Mouse (Mus musculus) neural tube, embryonic 12.5 days (tissue): ENCODE data around the gene Ing2. TPM values are rescaled to one million over a fixed set of nuclear protein-coding genes. Genes with fewer than 3 reads are reported as not detected.
A peak's percentile ranks its signal among the peaks of the same experiment; 100 is the strongest.

Experiments
- ATAC-seq: fragments of 200-750 bp; cut with Nextera tagmentation; 2 replicates; pipeline ENCODE4 v1.8.0; 2017; ENCODE audit warnings: low read depth, mild to moderate bottlenecking, moderate TSS enrichment, moderate library complexity; ENCODE audit not compliant: low FRiP score
- H3K27ac ChIP-seq: fragments of 300-500 bp; sonication (generic); 2 replicates; pipeline ENCODE4 v1.5.1; 2016
- H3K27me3 ChIP-seq: fragments of 300-500 bp; sonication (generic); replicated peaks from 2 replicates; pipeline ENCODE4 v1.6.1; 2016; ENCODE audit warnings: mild to moderate bottlenecking
- H3K36me3 ChIP-seq: fragments of 300-500 bp; sonication (generic); 2 replicates; pipeline ENCODE4 v1.6.1; 2016; ENCODE audit warnings: mild to moderate bottlenecking
- H3K4me1 ChIP-seq: fragments of 300-500 bp; sonication (generic); 2 replicates; pipeline ENCODE4 v1.6.1; 2016
- H3K4me2 ChIP-seq: fragments of 300-500 bp; sonication (generic); replicated peaks from 2 replicates; pipeline ENCODE4 v1.6.1; 2016; ENCODE audit warnings: mild to moderate bottlenecking
- H3K4me3 ChIP-seq: fragments of 300-500 bp; sonication (generic); 2 replicates; pipeline ENCODE4 v1.5.1; 2016
- H3K9ac ChIP-seq: fragments of 300-500 bp; sonication (generic); 2 replicates; pipeline ENCODE4 v1.6.1; 2016; ENCODE audit warnings: mild to moderate bottlenecking
- H3K9me3 ChIP-seq: fragments of 300-500 bp; sonication (generic); 2 replicates; pipeline ENCODE4 v1.6.1; 2016; ENCODE audit warnings: mild to moderate bottlenecking
- WGBS: fragments of 180-500 bp; shearing (Covaris S2); methylation state at CpG from one replicate; pipeline ENCODE4 v1.1.7; 2016; 5-methylcytosine and 5-hydroxymethylcytosine counted together
- polyA plus RNA-seq: library from polyadenylated mRNA; unstranded; fragments of >200 nt; fragmentation: Nextera tagmentation; extraction: Ambion mirVana; gene quantifications from 2 replicates; pipeline ENCODE4 v1.2.1, GENCODE M21; 2016

Ing2 gene
- polyA plus RNA-seq, 1 experiment from 2014 or later: 15.5 TPM

DNA sequence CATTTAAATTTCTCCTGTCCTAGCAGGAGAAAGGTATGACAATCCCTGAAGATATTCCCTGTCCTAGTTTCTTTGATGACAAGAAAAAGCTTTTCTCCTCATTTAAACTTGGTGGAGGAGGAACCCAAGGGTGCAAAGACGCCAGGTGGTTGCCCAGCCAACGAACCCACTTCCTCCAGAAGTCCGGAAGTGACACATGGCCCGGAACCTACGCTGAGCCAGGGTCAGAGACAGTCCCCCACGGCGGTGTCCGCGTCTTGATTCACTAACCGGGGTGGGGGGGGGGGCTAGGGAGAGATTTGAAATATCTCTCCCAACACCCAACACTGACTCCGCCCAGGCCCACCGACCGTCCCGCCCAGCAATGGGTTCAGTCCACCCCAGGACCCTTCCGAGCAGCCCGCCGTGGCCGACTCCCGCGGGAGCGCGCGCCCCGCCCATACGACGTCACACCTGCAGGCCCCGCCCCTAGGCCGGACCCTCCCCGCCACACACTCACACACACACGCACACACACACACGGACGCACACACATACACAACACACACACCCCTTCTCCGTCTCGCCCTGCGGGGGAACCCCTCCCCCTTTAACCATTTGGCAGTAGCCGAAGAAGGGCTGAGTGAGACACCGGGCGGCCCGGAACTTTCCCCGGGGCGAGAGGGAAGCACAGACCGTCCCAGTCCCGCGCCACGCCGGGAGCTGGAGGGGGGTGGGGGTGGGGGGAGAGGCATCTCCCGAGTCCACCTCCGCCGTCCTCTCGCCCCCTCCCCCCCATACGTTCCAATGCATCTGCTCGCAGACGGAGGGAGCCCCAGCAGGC is 1.8 kb downstream of the Ing2 start:
- Histone ChIP-seq H3K9ac (peak overlapping the region; percentile 85), H3K9me3 (no peaks in the 10 kb centered on the region), H3K27me3 (no peaks in the 10 kb centered on the region), H3K27ac (peak overlapping the region; percentile 85), H3K36me3 (peaks cover 5% of the 10 kb centered on the region; the same call in 1 of the 2 replicates), H3K4me2 (peak overlapping the region; percentile 76), H3K4me3 (peak overlapping the region; percentile 88), H3K4me1 (peaks cover 5% of the 10 kb centered on the region; the same call in 1 of the 2 replicates)
- ATAC-seq: peak; percentile 69
- WGBS: 0% methylated on average over 50 of the region's 53 CpGs

DNA sequence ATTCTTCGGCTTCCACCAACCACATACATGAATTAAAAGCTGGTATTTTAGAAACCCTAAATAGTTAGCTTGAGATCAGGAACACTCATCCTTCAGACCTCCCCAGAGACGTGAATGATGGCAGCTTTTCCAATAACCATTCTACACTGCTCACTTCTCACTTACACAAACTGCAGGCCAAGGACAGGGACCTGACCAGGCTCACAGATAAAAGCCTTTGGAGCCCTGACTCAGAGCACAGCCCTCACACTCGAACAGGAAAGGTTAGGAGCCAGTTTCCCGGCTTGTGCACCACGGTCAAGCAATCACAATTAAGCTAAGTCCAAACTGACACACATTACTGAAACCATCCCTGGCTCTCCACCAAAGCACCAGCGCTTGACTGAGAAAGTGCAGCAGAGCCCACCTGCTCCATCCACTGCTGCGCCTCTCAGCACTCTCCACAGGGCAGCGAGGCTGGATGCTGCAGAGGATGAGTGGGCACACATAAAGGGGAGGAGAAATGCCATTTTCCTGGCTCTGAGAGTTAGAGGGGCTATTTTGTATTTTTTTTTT is 11.0 kb downstream of the Ing2 start:
- ATAC-seq: no peak
- 87% methylated on average over 8 of the region's 8 CpGs for WGBS
- H3K4me2 ChIP-seq: no peak overlapping the region

DNA sequence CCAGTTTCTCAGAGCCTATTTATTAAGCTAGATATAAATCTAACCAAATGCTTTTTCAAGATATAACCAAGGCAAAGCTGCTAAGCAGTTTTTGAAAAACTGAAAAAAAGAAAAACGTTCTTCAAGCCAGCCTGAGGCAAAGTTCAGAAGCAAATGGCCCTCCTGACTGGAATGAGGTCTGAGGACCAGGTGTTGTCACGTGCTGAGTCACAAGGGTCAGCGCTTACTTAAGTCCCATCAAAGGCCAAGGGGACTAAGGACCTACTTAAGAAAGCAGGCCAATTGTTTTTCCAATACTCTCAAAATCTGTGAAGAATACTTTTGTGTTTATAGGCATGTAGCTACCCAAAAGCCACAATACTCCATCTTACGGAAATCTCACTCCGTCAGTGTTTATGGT is 12.2 kb downstream of the Ing2 start:
- peaks cover 4% of the 10 kb centered on the region; the same call in 1 of the 2 replicates for H3K36me3 ChIP-seq
- H3K9me3 ChIP-seq: no peaks in the 10 kb centered on the region
- no peak overlapping the region for H3K4me2 ChIP-seq
- H3K27ac ChIP-seq: no peak overlapping the region
- no peaks in the 10 kb centered on the region for H3K27me3 ChIP-seq
- WGBS: 87% methylated on average over 5 of the region's 5 CpGs
- no peak for ATAC-seq
- no peaks in the 10 kb centered on the region for H3K4me1 ChIP-seq
- no peak overlapping the region for H3K9ac ChIP-seq
- H3K4me3 ChIP-seq: no peak overlapping the region

More for the DNA sequence above, 11.0 kb downstream of the Ing2 start:
- Histone ChIP-seq H3K27me3 (no peaks in the 10 kb centered on the region), H3K4me1 (no peaks in the 10 kb centered on the region), H3K27ac (no peak overlapping the region), H3K9ac (no peak overlapping the region), H3K9me3 (no peaks in the 10 kb centered on the region), H3K4me3 (no peak overlapping the region), H3K36me3 (peaks cover 12% of the 10 kb centered on the region; the same call in 1 of the 2 replicates)

DNA sequence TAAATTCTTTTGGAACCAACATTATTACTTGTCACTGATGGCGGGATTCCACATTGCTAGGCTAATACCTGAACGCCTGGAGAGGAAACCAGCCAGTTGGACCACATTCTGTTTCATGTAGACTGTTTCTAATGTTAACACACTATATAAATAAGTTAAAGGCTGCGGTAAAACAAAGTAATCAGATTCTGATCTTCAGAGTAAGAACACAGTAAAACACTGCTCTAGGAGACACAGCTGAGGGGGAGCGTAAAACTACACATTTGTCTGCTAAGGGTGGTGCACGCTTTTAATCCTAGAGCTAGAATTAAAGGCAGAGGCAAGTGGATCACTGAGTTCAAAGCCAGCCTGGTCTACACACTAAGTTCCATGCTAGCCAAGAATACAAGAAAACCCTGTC is 12.6 kb downstream of the Ing2 start:
- WGBS: 94% methylated on average over 5 of the region's 5 CpGs
- H3K36me3 ChIP-seq: no peaks in the 10 kb centered on the region; the same call in 1 of the 2 replicates

DNA sequence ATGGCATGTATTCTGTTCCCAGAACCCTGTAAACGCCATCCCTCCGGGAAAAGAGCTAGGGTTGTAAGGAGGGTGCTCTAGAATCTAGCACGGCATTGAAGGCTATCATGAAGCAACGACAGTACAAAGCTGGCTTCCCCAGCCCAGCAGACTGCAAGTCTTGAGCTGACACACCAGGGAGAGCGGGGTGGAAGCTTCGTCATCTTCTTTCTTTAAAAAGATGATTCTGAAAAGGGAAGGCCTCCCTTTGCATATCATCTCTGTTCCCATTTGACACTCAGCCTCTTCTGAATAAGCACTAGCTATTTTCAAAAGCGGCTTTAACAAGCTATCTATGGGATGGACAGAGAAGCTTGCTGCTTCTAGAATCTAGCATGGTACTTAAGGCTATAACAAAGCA is 15.0 kb downstream of the Ing2 start:
- WGBS: 92% methylated on average over 7 of the region's 7 CpGs
- no peak overlapping the region for H3K4me3 ChIP-seq
- H3K9ac ChIP-seq: no peak overlapping the region
- no peaks in the 10 kb centered on the region for H3K27me3 ChIP-seq
- no peaks in the 10 kb centered on the region for H3K36me3 ChIP-seq
- no peaks in the 10 kb centered on the region for H3K4me1 ChIP-seq
- no peak for ATAC-seq
- H3K9me3 ChIP-seq: no peaks in the 10 kb centered on the region
- H3K4me2 ChIP-seq: no peak overlapping the region
- no peak overlapping the region for H3K27ac ChIP-seq

More for the DNA sequence above, 12.6 kb downstream of the Ing2 start:
- no peak overlapping the region for H3K4me2 ChIP-seq
- H3K9me3 ChIP-seq: no peaks in the 10 kb centered on the region
- no peak overlapping the region for H3K9ac ChIP-seq
- no peak overlapping the region for H3K4me3 ChIP-seq
- ATAC-seq: no peak
- H3K4me1 ChIP-seq: no peaks in the 10 kb centered on the region
- H3K27ac ChIP-seq: no peak overlapping the region
- H3K27me3 ChIP-seq: no peaks in the 10 kb centered on the region

DNA sequence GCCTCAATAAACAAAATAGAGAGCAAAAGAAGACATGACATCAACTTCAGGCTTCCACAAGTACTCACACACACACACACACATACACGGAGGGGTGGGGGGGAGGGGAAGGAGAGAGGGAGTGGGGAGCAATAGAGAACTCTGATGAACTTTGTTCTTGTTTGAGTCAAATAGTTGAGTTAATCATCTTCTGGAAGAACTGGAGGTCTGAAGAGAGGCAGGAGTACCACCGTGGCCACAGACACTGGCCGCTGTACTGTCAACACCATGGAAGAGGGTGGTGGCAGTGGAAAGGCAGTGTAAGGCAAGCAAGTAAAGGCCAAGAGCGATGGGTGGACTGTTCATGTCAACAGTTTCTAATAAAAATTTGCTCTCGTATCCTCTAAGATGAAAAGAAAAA is 15.9 kb downstream of the Ing2 start:
- ATAC-seq: no peak
- no peak overlapping the region for H3K9ac ChIP-seq
- H3K4me1 ChIP-seq: no peaks in the 10 kb centered on the region
- H3K4me2 ChIP-seq: no peak overlapping the region
- H3K27me3 ChIP-seq: no peaks in the 10 kb centered on the region
- WGBS: 92% methylated on average over 5 of the region's 5 CpGs
- no peak overlapping the region for H3K27ac ChIP-seq
- H3K4me3 ChIP-seq: no peak overlapping the region
- no peaks in the 10 kb centered on the region for H3K36me3 ChIP-seq
- H3K9me3 ChIP-seq: no peaks in the 10 kb centered on the region

DNA sequence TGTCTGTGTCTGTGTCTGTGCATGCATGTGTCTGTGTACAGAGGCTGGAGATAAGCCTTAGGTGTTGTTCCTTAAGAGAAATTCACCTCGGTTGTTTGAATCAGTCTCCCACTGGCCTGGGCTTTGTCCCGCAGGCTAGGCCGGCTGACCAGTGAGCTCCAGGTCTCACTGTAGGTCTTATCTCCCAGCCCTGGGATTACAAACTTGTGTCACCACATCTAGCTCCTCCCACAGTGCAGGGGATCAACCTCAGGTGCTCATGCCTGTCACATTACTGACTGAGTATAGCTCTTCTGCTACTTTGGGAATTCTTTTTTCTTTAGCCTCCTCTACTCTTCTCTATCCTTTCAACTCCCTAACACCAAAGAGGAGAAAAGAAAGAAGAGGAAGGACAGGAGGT is 20.9 kb downstream of the Ing2 start:
- Histone ChIP-seq H3K4me3 (no peak overlapping the region), H3K27ac (no peak overlapping the region), H3K36me3 (no peaks in the 10 kb centered on the region), H3K4me1 (no peaks in the 10 kb centered on the region), H3K9me3 (no peaks in the 10 kb centered on the region), H3K27me3 (no peaks in the 10 kb centered on the region), H3K9ac (no peak overlapping the region), H3K4me2 (no peak overlapping the region)
- no peak for ATAC-seq
- WGBS: 81% methylated on average over 3 of the region's 3 CpGs

DNA sequence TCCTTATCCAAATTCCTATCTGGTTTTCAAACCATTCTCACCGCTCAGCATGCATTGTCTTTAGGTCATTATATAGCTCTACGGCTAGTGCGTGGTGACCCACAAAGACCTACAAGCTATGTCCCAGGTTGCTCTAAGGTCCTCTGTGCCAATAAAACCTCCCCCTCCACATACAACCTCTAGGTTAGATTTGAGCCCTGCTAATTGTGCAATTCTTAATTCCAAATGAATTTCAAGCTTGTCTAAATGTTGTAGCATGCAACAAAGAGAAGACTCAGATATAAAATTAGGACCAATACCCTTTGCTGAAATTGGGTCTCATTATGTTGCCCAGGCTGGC is 22.6 kb downstream of the Ing2 start:
- Histone ChIP-seq H3K4me1 (no peaks in the 10 kb centered on the region), H3K36me3 (no peaks in the 10 kb centered on the region), H3K27me3 (no peaks in the 10 kb centered on the region), H3K9ac (no peak overlapping the region), H3K4me2 (no peak overlapping the region), H3K27ac (no peak overlapping the region), H3K4me3 (no peak overlapping the region), H3K9me3 (no peaks in the 10 kb centered on the region)
- WGBS: 74% methylated on average over 3 of the region's 3 CpGs
- no peak for ATAC-seq

DNA sequence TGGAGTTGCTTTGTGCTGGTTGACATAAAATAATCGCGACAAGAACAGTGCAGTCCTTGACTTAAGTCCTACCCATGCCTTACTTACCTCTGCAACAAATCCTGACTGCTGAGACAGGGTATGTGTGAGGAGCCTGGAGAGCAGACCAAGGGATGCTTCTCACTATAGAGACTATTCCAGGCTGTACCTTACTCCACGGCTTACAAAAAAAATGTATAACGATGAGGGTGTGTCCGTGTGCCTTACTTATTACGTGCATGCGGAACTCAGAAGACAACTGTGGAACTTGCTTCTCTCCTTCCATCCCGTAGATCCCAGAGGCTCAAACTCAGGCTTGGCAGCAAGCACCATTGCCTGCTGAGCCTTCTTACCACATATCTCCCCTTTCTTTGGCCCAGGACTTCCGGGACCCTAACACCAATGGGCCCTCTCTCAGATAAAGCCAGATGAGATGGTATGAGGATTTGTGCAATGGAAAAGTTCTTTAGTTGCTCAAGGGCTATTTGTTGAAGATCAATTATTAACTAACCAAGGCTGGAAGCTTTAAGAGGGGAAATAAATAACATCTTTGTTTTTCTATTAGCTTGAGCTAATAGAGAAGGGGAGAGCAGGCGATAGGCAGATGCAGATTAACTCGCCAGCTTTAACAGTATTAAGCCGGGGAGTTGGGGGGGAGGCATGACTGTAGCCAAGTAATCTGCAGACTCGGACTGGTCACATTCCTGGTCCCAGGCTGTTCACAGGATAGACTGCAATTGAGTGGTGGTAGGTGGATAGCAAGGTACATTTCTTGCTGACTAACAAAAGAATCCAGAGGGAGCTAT is 23.2 kb downstream of the Ing2 start:
- Histone ChIP-seq H3K27me3 (no peaks in the 10 kb centered on the region), H3K4me3 (no peak overlapping the region), H3K9ac (no peak overlapping the region), H3K4me1 (no peaks in the 10 kb centered on the region), H3K9me3 (no peaks in the 10 kb centered on the region), H3K4me2 (no peak overlapping the region), H3K36me3 (no peaks in the 10 kb centered on the region), H3K27ac (no peak overlapping the region)
- 87% methylated on average over 13 of the region's 13 CpGs for WGBS
- ATAC-seq: no peak

DNA sequence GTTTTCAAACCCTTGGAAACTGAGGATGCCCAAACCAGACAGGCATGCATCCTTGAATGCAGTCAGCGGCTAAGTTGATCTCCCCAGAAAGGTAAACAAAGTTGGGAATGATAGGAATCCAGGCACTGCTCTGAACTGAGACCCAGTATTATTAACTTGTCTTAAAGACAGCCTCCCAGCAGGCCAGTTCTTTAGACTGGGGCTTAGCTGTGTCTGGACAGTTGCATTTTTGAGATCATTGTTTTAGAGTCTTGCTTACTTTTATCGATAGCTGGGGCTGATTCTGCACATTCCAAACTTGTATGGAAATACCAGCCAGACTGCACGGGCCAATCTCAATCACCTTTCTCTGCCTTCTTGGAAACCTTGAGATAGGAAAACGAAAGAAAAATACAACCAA is 24.5 kb downstream of the Ing2 start:
- Histone ChIP-seq H3K27ac (no peak overlapping the region), H3K9ac (no peak overlapping the region), H3K36me3 (no peaks in the 10 kb centered on the region), H3K9me3 (0 out of 2 replicates have a peak, but pooled peaks cover 5% of the 10 kb centered on the region), H3K4me2 (no peak overlapping the region), H3K4me1 (no peaks in the 10 kb centered on the region), H3K4me3 (no peak overlapping the region), H3K27me3 (no peaks in the 10 kb centered on the region)
- WGBS: 83% methylated on average over 4 of the region's 4 CpGs
- no peak for ATAC-seq

DNA sequence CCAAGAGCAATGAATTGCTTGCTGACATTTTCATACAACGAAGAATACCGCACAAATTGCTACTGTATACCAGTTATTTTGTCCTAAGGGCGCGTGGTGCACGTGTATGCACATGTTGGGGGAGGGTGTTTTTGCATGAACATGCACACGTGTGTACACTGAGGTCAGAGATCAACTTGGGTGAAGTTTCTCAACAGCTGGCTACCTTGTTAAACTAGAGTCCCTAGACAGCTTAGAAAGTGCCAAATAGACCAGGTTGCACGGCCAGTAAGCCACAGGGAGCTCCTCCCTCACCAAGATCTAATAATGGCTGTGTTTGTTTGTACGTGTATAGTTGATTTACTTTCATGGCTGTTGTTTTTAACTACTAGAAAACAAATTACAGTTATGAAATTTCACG is 25.8 kb downstream of the Ing2 start:
- Histone ChIP-seq H3K36me3 (no peaks in the 10 kb centered on the region), H3K9ac (no peak overlapping the region), H3K27ac (no peak overlapping the region), H3K9me3 (0 out of 2 replicates have a peak, but pooled peaks cover 5% of the 10 kb centered on the region), H3K4me3 (no peak overlapping the region), H3K4me2 (no peak overlapping the region), H3K27me3 (no peaks in the 10 kb centered on the region), H3K4me1 (no peaks in the 10 kb centered on the region)
- WGBS: 92% methylated on average over 9 of the region's 9 CpGs
- no peak for ATAC-seq

DNA sequence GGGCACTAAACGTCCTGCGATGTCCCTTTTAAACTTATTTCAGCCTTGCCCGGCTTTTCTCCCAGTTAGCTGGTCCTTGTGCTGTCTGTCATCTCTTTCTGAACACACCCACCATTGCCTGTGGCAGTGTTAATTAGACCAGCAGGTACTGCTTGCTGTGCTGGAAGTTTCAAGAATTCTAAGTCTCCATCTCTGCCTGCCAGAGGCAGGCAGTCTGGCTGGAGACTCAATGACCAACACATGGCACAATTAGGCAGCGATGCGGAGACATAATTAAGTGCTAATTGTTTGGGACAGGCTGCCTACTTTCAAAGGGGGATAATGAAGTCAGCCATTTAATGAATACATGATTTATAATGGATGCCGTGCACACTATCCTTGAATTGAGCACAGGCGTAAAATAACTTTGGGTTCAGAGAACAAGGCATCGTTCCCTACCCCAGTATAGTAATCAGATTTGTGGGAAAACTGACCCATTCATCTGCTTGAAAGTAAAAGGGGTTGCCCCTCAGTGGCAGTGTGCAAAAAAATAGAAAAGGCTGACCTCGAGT is 32.8 kb downstream of the Ing2 start:
- Histone ChIP-seq H3K9ac (no peak overlapping the region), H3K27me3 (no peaks in the 10 kb centered on the region), H3K36me3 (no peaks in the 10 kb centered on the region), H3K4me1 (no peaks in the 10 kb centered on the region), H3K4me3 (no peak overlapping the region), H3K27ac (no peak overlapping the region), H3K9me3 (0 out of 2 replicates have a peak, but pooled peaks cover 12% of the 10 kb centered on the region), H3K4me2 (no peak overlapping the region)
- no peak for ATAC-seq
- 55% methylated on average over 9 of the region's 9 CpGs for WGBS
